Mouse (Mus musculus) bone marrow, adult 2 months (tissue): ENCODE results near the gene Minos1.

Experiments
- CTCF ChIP-seq: fragments of 200-500 bp; IDR thresholded peaks from 2 replicates; pipeline ENCODE4 v1.5.1; 2011; ENCODE audit warnings: low read length, control low read depth; ENCODE audit not compliant: control insufficient read depth, insufficient read depth
- POLR2A ChIP-seq: fragments of 200-500 bp; IDR thresholded peaks from 2 replicates; pipeline ENCODE4 v1.6.1; 2011; ENCODE audit warnings: low read depth, mild to moderate bottlenecking, control low read depth, low read length, borderline replicate concordance; ENCODE audit not compliant: control insufficient read depth

DNA sequence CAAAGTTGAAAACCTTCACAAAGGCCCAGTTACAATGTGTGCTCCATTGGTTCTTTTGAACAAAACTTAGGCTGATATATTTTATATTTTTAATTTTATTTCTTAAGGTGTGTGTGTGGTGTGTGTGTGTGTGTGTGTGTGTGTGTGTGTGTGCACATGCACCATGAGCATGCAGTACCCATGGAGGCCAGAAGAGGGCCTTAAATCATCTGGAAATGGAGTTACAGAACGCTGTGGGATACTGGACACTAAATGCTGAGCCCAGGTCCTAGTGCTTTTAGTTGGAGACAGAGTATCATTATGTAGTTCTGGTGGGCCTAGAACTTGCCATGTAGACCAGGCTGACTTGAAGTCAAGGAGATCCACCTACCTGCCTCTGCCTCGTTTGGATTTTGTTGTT is 48.3 kb upstream of the Minos1 start:
- TF ChIP-seq POLR2A (no peak), CTCF (no peak)
